In genomic region chr2:166487688-166488087, GRCm38 (mm10) we compare ENCODE assay signal across 10 mouse cellular contexts.
A peak's percentile ranks its signal among the peaks of the same experiment; 100 is the strongest.
DNase-seq lines count a peak whose midpoint lies in the region; ATAC-seq and TF ChIP-seq lines count a peak whose summit lies in the region.
"Had no signal": no experiment of that assay in that cellular context is flagged by ENCODE, and none has a peak within 500 bp of the region (broad histone marks: within the 10 kb centered on the region; RNA-seq: fewer than 3 reads in every experiment).

No protein-coding gene starts in this region.

- no peak for TF ChIP-seq CTCF in thymus, adult 2 months (IDR thresholded peaks at IDR 0.05; ENCODE audit: borderline replicate concordance, control insufficient read depth, extremely low read depth, insufficient read depth, low read length, poor library complexity)

- H3K27me3 ChIP-seq in kidney, embryonic 14.5 days (ENCODE audit: control insufficient read depth, insufficient read depth, low read length): no peaks in the 10 kb centered on the region
- H3K27me3 ChIP-seq in thymus, adult 2 months (ENCODE audit: control insufficient read depth, insufficient read depth, low read length): no peaks in the 10 kb centered on the region
- H3K27me3 ChIP-seq: embryonic facial prominence, embryonic 15.5 days; hindbrain, embryonic 15.5 days had no signal

- peaks cover 45% of the 10 kb centered on the region; the same call in 1 of the 2 replicates for H3K4me1 ChIP-seq in kidney, embryonic 14.5 days (ENCODE audit: control insufficient read depth, insufficient read depth, low read length)
- H3K4me1 ChIP-seq in thymus, adult 2 months (replicated peaks; ENCODE audit: control insufficient read depth, insufficient read depth, low read length): peaks cover 14% of the 10 kb centered on the region

- no peak overlapping the region for H3K27ac ChIP-seq in kidney, embryonic 14.5 days (ENCODE audit: low read depth, low read length)
- H3K27ac ChIP-seq in thymus, adult 2 months (ENCODE audit: control insufficient read depth, insufficient read depth, low read length): no peak overlapping the region
- H3K27ac ChIP-seq: embryonic facial prominence, embryonic 15.5 days; hindbrain, embryonic 15.5 days had no signal

- H3K4me2 ChIP-seq in kidney, embryonic 14.5 days (replicated peaks; ENCODE audit: low read depth, low read length): no peak overlapping the region
- H3K4me2 ChIP-seq: embryonic facial prominence, embryonic 15.5 days; hindbrain, embryonic 15.5 days had no signal

- no peak overlapping the region for H3K9ac ChIP-seq in kidney, embryonic 14.5 days (ENCODE audit: low read depth, low read length)
- H3K9ac ChIP-seq: embryonic facial prominence, embryonic 15.5 days; hindbrain, embryonic 15.5 days had no signal

- no peak for ATAC-seq in CD4-positive, CD25-positive, alpha-beta regulatory T cell, adult 4 months
- no peak for ATAC-seq in kidney, embryonic 14.5 days (ENCODE audit: low FRiP score, low TSS enrichment)
- ATAC-seq in megakaryocyte, adult 5-6 weeks (ENCODE audit: poor library complexity, severe bottlenecking): no peak

- no peak for TF ChIP-seq POLR2A in thymus, adult 2 months (IDR thresholded peaks at IDR 0.05; ENCODE audit: control insufficient read depth, extremely low read depth, insufficient read depth, low read length, poor library complexity)

- no peaks in the 10 kb centered on the region for H3K36me3 ChIP-seq in kidney, embryonic 14.5 days (ENCODE audit: control insufficient read depth, insufficient read depth, low read length)
- H3K36me3 ChIP-seq in thymus, adult 2 months (ENCODE audit: control insufficient read depth, insufficient read depth, low read length): no peaks in the 10 kb centered on the region
- H3K36me3 ChIP-seq: embryonic facial prominence, embryonic 15.5 days; hindbrain, embryonic 15.5 days had no signal

- peak; percentile 18 for DNase-seq in CD4-positive, CD25-positive, alpha-beta regulatory T cell, adult 2 months (ENCODE audit: low read depth, low spot score)
- DNase-seq in kidney, postnatal 4 days: peak; percentile 54 to 63
- peak; percentile 30 for DNase-seq in thymus, postnatal 4 days
- DNase-seq in thymus, adult 2 months: no peak
- no peak for DNase-seq in embryo, embryonic 10.5 days (ENCODE audit: low spot score)

- WGBS in kidney, embryonic 14.5 days: 85% methylated on average over 15 of the region's 15 CpGs
- WGBS in thymus, adult 2 months: 75% methylated on average over 15 of the region's 15 CpGs

- H3K9me3 ChIP-seq in kidney, embryonic 14.5 days (ENCODE audit: control insufficient read depth, low read length): no peaks in the 10 kb centered on the region
- H3K9me3 ChIP-seq: embryonic facial prominence, embryonic 15.5 days; hindbrain, embryonic 15.5 days had no signal

- no peak overlapping the region for H3K4me3 ChIP-seq in kidney, embryonic 14.5 days (ENCODE audit: low read length)
- H3K4me3 ChIP-seq in thymus, adult 2 months (ENCODE audit: control insufficient read depth, insufficient read depth, low read length): no peak overlapping the region
- H3K4me3 ChIP-seq: embryonic facial prominence, embryonic 15.5 days; hindbrain, embryonic 15.5 days had no signal

Comparison
In these comparisons a context has a peak if more than half of its experiments do, and no peak if none do; other contexts are left out.
1. DNase-seq: peak in CD4-positive, CD25-positive, alpha-beta regulatory T cell, adult 2 months (single experiment), kidney, postnatal 4 days (2 of 2) and thymus, postnatal 4 days (single experiment); none in thymus, adult 2 months (single experiment) and embryo, embryonic 10.5 days (single experiment).